Mouse (Mus musculus) embryonic fibroblast, embryonic 13.5 days (primary cell): ENCODE results near the gene Saysd1. TPM values are rescaled to one million over a fixed set of nuclear protein-coding genes. Genes with fewer than 3 reads are reported as not detected.

Experiments
- H3K27ac ChIP-seq: 2 replicates; pipeline ENCODE4 v1.5.1; 2012; ENCODE audit warnings: low read length, control low read depth, inconsistent platforms; ENCODE audit not compliant: insufficient read depth
- H3K4me1 ChIP-seq: 2 replicates; pipeline ENCODE4 v1.6.1; 2011; ENCODE audit warnings: low read length; ENCODE audit not compliant: control insufficient read depth, insufficient read depth
- H3K4me3 ChIP-seq: 2 replicates; pipeline ENCODE4 v1.5.1; 2011; ENCODE audit warnings: mild to moderate bottlenecking, control low read depth, low read length; ENCODE audit not compliant: insufficient read depth
- CTCF ChIP-seq: IDR thresholded peaks from 2 replicates; pipeline ENCODE4 v1.5.1; 2011; ENCODE audit warnings: mild to moderate bottlenecking, control low read depth, low read length, moderate library complexity, borderline replicate concordance; ENCODE audit not compliant: insufficient read depth
- POLR2A ChIP-seq: IDR thresholded peaks from 2 replicates; pipeline ENCODE4 v1.6.1; 2011; ENCODE audit warnings: low read depth, mild to moderate bottlenecking, control low read depth, low read length, moderate library complexity
- polyA plus RNA-seq: library from polyadenylated mRNA; stranded (reverse); fragments of >200 nt; gene quantifications from 2 replicates; pipeline ENCODE4 v1.2.4, GENCODE M21; 2011; ENCODE audit warnings: low read depth; ENCODE audit not compliant: missing spikeins, insufficient read length

Gene Saysd1
- polyA plus RNA-seq, 1 experiment = 7.5 TPM

DNA sequence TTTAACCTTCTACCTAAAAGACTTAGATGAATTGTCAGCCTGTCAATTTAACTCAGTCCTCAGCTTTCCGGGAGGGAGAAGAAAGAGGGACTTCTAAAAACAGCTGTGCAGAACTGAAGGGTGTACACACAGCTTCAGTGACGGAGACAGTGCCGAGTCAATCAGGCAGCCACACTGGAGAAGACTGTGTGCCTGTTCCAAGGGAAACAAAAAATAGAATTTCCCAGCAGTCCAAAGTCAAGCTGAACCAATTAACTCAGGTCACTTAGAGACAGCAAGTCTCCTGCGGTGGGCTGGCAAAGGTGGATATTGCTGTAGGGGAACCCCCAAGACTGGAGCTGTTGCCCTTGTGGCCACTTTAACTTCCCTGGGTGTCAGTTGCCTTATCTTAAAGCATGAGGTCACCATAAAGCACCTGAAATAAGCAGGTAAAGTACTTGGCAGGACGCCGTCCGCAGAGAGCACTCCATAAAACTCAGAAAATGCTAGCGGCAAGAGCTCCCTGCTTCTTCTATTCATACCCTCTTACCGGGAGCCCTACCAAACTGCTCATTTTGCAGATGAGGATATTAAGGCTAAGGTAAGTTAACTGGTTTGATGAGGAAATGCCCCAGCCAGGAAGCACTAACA, 39.3 kb upstream of the Saysd1 start:
- TF ChIP-seq POLR2A (no peak), CTCF (no peak)
- no peak overlapping the region for H3K4me3 ChIP-seq
- 0 out of 2 replicates have a peak, but pooled peaks cover 4% of the 10 kb centered on the region for H3K4me1 ChIP-seq
- no peak overlapping the region for H3K27ac ChIP-seq

DNA sequence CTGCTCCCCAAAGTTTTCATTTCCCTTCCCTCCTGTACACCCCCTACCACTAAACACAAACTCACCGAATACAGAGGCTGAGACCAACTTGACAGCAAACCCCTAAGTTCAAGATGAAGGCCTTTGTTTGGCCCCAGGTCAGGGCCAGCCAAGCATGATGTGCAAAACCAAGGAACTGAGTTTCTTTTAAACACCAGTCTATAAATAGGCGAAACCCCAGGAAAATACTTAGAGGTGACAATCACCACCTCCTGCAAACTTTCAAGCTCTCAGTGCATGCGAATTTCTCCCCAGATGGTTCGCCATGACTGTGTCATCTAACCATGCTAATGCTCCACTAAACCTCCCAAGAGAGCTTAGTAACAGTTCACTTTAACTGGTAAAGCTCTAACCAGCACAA, 37.4 kb upstream of the Saysd1 start:
- Histone ChIP-seq H3K27ac (no peak overlapping the region), H3K4me3 (no peak overlapping the region), H3K4me1 (0 out of 2 replicates have a peak, but pooled peaks cover 4% of the 10 kb centered on the region)
- TF ChIP-seq CTCF = no peak
- no peak for TF ChIP-seq POLR2A

DNA sequence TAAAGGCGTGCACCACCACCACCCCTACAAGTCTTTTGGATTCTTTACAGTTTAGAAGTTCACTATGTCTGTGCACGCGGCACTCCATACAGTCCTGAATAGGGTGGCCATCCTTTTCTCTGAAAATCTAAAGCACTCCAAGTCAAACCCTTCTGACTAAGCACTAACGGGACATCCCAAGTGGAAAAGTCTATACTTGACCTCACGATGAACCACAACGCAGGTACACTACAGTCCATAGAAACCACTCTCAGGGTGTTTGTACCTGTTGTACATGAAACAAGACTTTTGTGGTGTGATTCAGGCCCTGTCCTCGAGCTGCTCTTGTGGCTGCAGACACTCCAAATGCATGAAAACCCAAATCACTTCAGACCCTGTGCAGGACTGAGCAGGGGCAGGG, 36.8 kb upstream of the Saysd1 start:
- TF ChIP-seq POLR2A (no peak), CTCF (no peak)
- Histone ChIP-seq H3K4me1 (no peaks in the 10 kb centered on the region), H3K4me3 (no peak overlapping the region), H3K27ac (no peak overlapping the region)

DNA sequence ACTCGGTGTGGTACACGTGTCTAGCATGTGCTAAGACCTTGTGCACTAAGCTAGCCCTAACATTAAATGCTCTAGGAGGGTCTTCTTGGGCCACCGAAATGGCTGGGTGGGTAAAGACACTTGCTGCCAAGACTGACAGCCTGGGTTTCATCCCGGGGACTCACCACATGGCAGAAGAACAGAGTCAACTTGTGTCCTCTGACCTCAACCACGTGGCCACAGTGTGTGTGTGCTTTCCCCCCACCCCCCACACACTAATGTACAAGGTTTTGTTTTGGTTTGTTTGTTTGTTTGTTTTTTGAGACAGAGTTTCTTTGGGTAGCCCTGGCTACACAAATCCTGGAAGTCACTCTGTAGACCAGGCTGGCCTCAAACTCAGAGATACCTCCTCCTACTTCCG, 36.4 kb upstream of the Saysd1 start:
- Histone ChIP-seq H3K27ac (no peak overlapping the region), H3K4me3 (no peak overlapping the region), H3K4me1 (no peaks in the 10 kb centered on the region)
- TF ChIP-seq CTCF (no peak), POLR2A (no peak)

DNA sequence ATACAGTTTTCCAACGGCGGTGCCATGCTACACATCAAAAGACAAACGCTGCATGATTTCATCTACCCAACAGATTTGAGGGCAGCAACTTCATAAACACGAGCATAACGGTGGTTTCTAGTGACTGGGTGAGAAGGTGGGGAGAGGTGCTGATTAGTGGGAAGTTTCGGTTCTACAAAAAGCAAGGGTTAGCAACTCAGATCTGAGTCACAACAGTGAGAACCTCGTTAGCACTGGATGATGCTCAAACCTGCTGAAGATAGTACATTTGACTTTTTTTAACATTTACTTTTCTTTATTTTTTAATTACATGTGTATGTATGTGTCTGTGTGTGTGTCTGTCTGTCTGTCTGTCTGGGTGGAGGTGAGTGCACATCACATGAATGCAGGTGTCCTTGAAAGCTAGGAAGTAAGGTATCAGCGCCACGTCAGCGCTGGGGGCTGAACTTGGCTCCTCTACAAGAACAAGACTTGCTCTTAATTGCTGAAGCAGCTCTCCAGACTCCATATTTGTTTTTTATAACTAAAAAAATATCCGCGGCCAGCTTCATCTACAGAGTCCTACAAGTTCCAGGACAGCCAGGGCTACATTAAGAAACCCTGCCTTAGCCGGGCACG, 35.6 kb upstream of the Saysd1 start:
- TF ChIP-seq CTCF (no peak), POLR2A (no peak)
- Histone ChIP-seq H3K4me1 (no peaks in the 10 kb centered on the region), H3K27ac (no peak overlapping the region), H3K4me3 (no peak overlapping the region)

DNA sequence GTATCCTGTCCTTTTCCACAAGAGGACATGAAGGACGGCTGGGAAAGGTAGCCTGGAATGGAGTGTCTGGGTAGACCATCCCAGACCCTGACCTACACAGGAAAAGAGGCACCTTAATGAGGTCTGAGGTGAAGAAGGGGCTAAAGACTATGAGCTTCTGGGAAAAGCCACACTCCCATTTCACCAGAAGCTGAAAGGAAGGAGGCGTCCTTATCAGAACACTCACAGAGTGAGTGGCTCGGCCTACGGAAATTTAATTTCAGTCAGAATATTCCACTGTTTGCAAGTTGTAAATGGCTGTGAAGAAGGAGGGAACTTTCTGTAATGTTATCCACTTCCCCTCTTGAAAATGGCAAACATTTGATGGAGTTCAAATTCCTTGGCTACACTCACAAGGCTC, 34.6 kb upstream of the Saysd1 start:
- Histone ChIP-seq H3K27ac (no peak overlapping the region), H3K4me3 (no peak overlapping the region), H3K4me1 (no peaks in the 10 kb centered on the region)
- TF ChIP-seq POLR2A (no peak), CTCF (no peak)

DNA sequence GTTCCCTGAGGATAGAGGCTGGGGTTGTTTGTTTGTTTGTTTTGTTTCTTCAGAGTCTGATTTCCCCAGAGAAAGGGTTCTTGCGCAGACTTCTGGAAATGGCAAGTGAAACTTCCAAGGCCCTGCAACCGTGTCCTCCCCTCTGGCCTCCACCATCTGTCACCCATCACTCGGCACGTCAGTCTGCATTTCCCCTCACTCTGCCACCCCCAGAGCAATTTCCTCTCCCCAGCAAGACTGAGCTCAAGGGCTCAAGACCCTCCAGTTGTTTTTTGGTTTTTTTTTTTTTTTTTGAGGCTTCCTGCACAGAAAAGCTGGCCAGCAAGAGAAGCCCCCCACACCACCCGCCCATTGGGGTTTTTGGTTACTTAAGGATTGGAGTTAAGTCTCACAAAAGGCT, 34.2 kb upstream of the Saysd1 start:
- Histone ChIP-seq H3K27ac (no peak overlapping the region), H3K4me3 (no peak overlapping the region)
- no peak for TF ChIP-seq CTCF
- no peak for TF ChIP-seq POLR2A

DNA sequence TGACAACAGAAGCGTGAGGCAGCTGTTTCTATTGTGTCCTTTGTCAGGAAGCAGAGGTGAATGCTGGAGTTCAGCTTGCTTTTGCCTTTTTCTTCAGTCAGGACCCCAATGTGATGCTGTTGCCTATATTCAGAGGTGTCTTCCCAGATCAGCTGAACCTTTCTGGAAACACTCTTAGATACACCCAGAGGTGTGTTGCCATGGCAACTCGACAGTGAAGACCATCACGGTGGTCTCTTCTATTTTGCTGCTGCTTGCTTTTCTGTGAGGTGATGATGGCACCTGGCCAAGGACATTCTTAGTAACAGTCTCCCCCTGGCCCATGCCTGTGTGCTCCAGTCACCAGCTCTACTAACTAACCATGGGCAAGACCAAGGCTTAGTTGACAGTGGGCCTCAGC, 33.5 kb upstream of the Saysd1 start:
- Histone ChIP-seq H3K27ac (no peak overlapping the region), H3K4me3 (no peak overlapping the region), H3K4me1 (no peaks in the 10 kb centered on the region)
- TF ChIP-seq CTCF = no peak
- TF ChIP-seq POLR2A = no peak

More for the DNA sequence above, 34.2 kb upstream of the Saysd1 start:
- H3K4me1 ChIP-seq = no peaks in the 10 kb centered on the region

DNA sequence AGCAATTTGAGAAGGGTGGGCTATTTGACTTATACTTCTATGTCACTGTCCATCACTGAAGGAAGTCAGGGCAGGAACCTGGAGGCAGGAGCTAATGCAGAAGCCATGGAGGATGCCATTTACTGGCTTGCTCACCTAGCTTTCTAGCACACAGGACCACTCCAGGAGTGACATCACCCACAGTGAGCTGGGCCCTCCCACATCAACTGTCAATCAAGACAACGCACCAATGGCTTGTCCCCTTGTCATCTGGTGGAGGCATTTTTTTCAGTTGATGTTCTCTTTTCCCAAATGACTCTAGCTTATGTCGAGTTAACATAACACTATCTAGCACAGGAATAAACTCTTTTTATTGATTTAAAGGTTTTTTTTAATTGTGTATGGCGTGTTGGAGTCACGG, 30.9 kb upstream of the Saysd1 start:
- Histone ChIP-seq H3K4me3 (no peak overlapping the region), H3K4me1 (0 out of 2 replicates have a peak, but pooled peaks cover 8% of the 10 kb centered on the region), H3K27ac (no peak overlapping the region)
- TF ChIP-seq POLR2A = no peak
- TF ChIP-seq CTCF = no peak

DNA sequence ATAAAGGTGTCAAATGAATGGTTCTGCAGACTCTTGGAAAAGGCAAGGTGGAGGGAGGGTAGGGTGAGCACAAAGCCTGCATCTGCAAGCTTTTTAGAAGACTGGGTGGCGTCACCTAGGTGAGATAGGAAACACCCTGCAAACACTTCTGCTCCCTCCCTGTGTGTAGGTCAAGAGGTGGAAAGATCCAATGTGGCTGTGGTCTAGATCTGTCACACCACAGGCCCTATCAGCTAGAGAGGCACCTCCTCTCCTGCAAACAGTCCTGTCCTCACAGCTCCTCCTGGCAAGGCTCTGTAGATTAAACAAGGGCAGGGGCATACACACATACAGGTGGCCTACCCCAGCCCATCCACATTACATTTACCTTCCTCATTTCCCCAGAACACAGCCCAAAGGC, 30.1 kb upstream of the Saysd1 start:
- TF ChIP-seq POLR2A (no peak), CTCF (no peak)
- H3K27ac ChIP-seq = no peak overlapping the region
- no peak overlapping the region for H3K4me3 ChIP-seq
- H3K4me1 ChIP-seq = 0 out of 2 replicates have a peak, but pooled peaks cover 8% of the 10 kb centered on the region
